Mouse (Mus musculus): Measurements from ENCODE around the gene Il17d. TPM values are rescaled to one million over a fixed set of nuclear protein-coding genes. Genes with fewer than 3 reads are reported as not detected.

Il17d gene
- total and polyA plus RNA-seq, 3 experiments = 0.54 to 2.2 TPM; not detected in 1

DNA sequence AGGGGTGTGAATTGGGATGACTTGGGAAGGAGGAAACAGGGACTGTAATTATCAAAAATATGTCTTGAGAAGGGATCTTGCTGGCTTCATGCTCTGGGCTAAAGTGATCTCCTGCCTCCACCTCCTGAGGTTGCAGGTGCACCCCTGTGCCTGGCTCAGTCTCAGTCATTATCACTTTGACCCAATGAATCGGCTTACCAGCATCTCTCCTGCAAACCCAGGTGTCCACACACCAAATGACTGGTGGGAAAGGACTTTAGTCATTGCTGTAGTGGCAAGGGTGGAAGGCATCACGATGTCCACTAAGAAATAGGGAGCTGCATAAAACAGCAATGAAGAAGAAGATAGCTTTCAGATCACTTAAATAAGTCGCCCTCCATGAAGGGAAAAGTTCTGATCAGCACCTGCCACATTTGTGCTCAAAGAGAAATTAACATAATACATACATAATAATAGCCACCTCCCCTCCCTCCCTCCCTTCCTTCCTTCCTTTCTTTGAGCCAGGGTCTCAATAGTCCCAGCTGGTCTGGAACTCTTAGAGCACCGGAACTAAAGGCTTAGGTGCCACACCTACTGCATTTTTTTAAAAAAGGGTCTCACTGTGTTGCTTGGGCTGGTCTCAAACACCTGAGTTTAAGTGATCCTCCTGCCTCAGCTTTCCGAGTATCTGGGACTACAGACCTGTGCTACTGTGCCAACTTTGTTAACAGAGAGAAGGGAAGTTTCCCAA is 5.4 kb downstream of the Il17d start:
- Histone ChIP-seq H3K36me3 (ENCODE audit: control insufficient read depth in 1 of 2, insufficient read depth in 2 of 2, low read length in 2 of 2) (peaks cover 0 to 3% of the 10 kb centered on the region in 2 experiments; a peak in 2 of 4 replicates), H3K27me3 (ENCODE audit: control insufficient read depth in 1 of 2, insufficient read depth in 2 of 2, low read length in 2 of 2) (no peaks in the 10 kb centered on the region), H3K9me3 (replicated peaks; ENCODE audit: insufficient read depth, low read length) (no peaks in the 10 kb centered on the region), H3K27ac (ENCODE audit: control insufficient read depth, low read depth, low read length) (no peak overlapping the region), H3K9ac (ENCODE audit: control insufficient read depth, low read depth, low read length, poor library complexity, severe bottlenecking) (peak overlapping the region; percentile 45), H3K4me1 (ENCODE audit: control insufficient read depth in 1 of 2, insufficient read depth in 2 of 2, low read length in 2 of 2) (peaks cover 2 to 19% of the 10 kb centered on the region in 2 experiments; a peak in 3 of 4 replicates), H3K79me2 (ENCODE audit: control insufficient read depth, insufficient read depth, low read length, poor library complexity) (no peaks in the 10 kb centered on the region), H3K4me3 (ENCODE audit: control insufficient read depth in 1 of 2, insufficient read depth in 1 of 2, low read depth in 2 of 2, low read length in 2 of 2) (peak overlapping the region; percentile 11 to 12; a peak in 1 of 4 replicates)
- DNase-seq (ENCODE audit: low read depth, low spot score) = no peak
- no peak for TF ChIP-seq TAL1 (IDR thresholded peaks at IDR 0.05; ENCODE audit: low read length)
- TF ChIP-seq TBP (IDR thresholded peaks at IDR 0.05; ENCODE audit: low read depth, low read length) = no peak
- no peak for TF ChIP-seq MEF2A (IDR thresholded peaks at IDR 0.05; ENCODE audit: extremely low read depth, insufficient replicate concordance, low read depth, low read length, poor library complexity, severe bottlenecking)
- TF ChIP-seq HCFC1 (IDR thresholded peaks at IDR 0.05; ENCODE audit: low read depth, low read length) = no peak
- no peak for TF ChIP-seq KAT2A (conservative IDR thresholded peaks at IDR 0.05; ENCODE audit: low read depth, low read length)
- TF ChIP-seq MXI1 (IDR thresholded peaks at IDR 0.05; ENCODE audit: low read depth, low read length) = no peak
- TF ChIP-seq RAD21 (IDR thresholded peaks at IDR 0.05; ENCODE audit: low read depth, low read length) = no peak
- TF ChIP-seq ZC3H11A (IDR thresholded peaks at IDR 0.05; ENCODE audit: low read depth, low read length) = no peak
- TF ChIP-seq EP300 (IDR thresholded peaks at IDR 0.05; ENCODE audit: low read depth in 1 of 2, low read length in 2 of 2) = no peak
- TF ChIP-seq MYC (IDR thresholded peaks at IDR 0.05; ENCODE audit: low read depth, low read length) = no peak
- no peak for TF ChIP-seq ELF1 (IDR thresholded peaks at IDR 0.05; ENCODE audit: low read depth, low read length)
- TF ChIP-seq USF2 (IDR thresholded peaks at IDR 0.05; ENCODE audit: borderline replicate concordance in 1 of 2, insufficient read depth in 1 of 2, low read depth in 1 of 2, low read length in 2 of 2) = no peak
- no peak for TF ChIP-seq POLR2A (IDR thresholded peaks at IDR 0.05; ENCODE audit: control insufficient read depth in 1 of 2, insufficient read depth in 1 of 2, low read depth in 1 of 2, low read length in 2 of 2, poor library complexity in 1 of 2)
- TF ChIP-seq GATA1 (IDR thresholded peaks at IDR 0.05; ENCODE audit: low read depth, low read length) = no peak
- TF ChIP-seq CTCF (IDR thresholded peaks at IDR 0.05 in 2 of 3, conservative IDR thresholded peaks at IDR 0.05 in 1 of 3; ENCODE audit: control insufficient read depth in 1 of 3, insufficient read depth in 1 of 3, low read depth in 2 of 3, low read length in 3 of 3, poor library complexity in 1 of 3, severe bottlenecking in 1 of 3) = no peak
- no peak for TF ChIP-seq MAZ (IDR thresholded peaks at IDR 0.05; ENCODE audit: low read depth, low read length)
- TF ChIP-seq CHD2 (IDR thresholded peaks at IDR 0.05; ENCODE audit: low read length) = no peak
- no peak for TF ChIP-seq JUND (IDR thresholded peaks at IDR 0.05; ENCODE audit: low read depth, low read length)
- TF ChIP-seq POLR2AphosphoS5 (IDR thresholded peaks at IDR 0.05; ENCODE audit: borderline replicate concordance, low read depth, low read length) = no peak
- no peak for TF ChIP-seq NELFE (IDR thresholded peaks at IDR 0.05; ENCODE audit: low read depth, low read length)
